Mouse (Mus musculus): ENCODE results near the gene Alg10b. TPM values are rescaled to one million over a fixed set of nuclear protein-coding genes. Genes with fewer than 3 reads are reported as not detected.

Alg10b gene
- 26.3 and 28.2 TPM in 2 replicates for polyA plus RNA-seq (2012; ENCODE audit: low replicate concordance)

GRCm38 (mm10) chr15:90223969-90224750 is at the start of gene Alg10b:
Alg10b (plus strand) TSS chr15:90224311.

